Mouse (Mus musculus) CD8-positive naive resting alpha-beta T cell, adult 57 days (primary cell): ENCODE measurements around the gene Tex50. TPM values are rescaled to one million over a fixed set of nuclear protein-coding genes. Genes with fewer than 3 reads are reported as not detected.

ENCODE experiments used
- total RNA-seq: library from RNA; stranded (reverse); gene quantifications from one replicate; pipeline ENCODE4 v1.2.4, GENCODE M21; 2023

The Tex50 gene
- total RNA-seq: not detected

GRCm38 (mm10) chr1:161159214-161159613 lies at the start of gene Tex50:
TSS of gene Tex50 (minus strand) at chr1:161159314.

GRCm38 (mm10) chr1:161142531-161143159 lies 16.5 kb downstream of the Tex50 start, which contains the start of gene Ankrd45:
TSS of gene Ankrd45 (plus strand) at chr1:161142691.

GRCm38 (mm10) chr1:161130726-161131664 lies 28.1 kb downstream of the Tex50 start, which contains the start of gene Klhl20:
TSS of gene Klhl20 (minus strand) at chr1:161131511.

Other genes starting within 250 kb of the Tex50 start
- gene Serpinc1, start 180.7 kb downstream of the Tex50 start, total RNA-seq: 5.1 TPM
- 33.4 TPM for gene Zbtb37, start 124.5 kb downstream of the Tex50 start, total RNA-seq
- 14.5 TPM for gene Dars2, start 88.7 kb downstream of the Tex50 start, total RNA-seq
- 8.7 TPM for gene Cenpl, start 88.6 kb downstream of the Tex50 start, total RNA-seq
- 25.8 TPM for gene Klhl20, start 27.8 kb downstream of the Tex50 start, total RNA-seq
- gene Ankrd45, start 16.6 kb downstream of the Tex50 start, total RNA-seq: not detected
- gene Prdx6, start 91.9 kb upstream of the Tex50 start, total RNA-seq: 389 TPM
- gene Tnfsf4, start 236.1 kb upstream of the Tex50 start, total RNA-seq: not detected